Mouse (Mus musculus): Measurements from ENCODE around the gene Sf3b6. TPM values are rescaled to one million over a fixed set of nuclear protein-coding genes. Genes with fewer than 3 reads are reported as not detected.
"Not testable (repeated sequence)": the region's sequence is repeated elsewhere in the genome, so short reads cannot be mapped to it uniquely, and the experiment has no call there.

The Sf3b6 gene
- polyA plus RNA-seq (2015; fragmentation: Nextera tagmentation; extraction: Ambion mirVana) = 184 and 205 TPM in 2 replicates

DNA sequence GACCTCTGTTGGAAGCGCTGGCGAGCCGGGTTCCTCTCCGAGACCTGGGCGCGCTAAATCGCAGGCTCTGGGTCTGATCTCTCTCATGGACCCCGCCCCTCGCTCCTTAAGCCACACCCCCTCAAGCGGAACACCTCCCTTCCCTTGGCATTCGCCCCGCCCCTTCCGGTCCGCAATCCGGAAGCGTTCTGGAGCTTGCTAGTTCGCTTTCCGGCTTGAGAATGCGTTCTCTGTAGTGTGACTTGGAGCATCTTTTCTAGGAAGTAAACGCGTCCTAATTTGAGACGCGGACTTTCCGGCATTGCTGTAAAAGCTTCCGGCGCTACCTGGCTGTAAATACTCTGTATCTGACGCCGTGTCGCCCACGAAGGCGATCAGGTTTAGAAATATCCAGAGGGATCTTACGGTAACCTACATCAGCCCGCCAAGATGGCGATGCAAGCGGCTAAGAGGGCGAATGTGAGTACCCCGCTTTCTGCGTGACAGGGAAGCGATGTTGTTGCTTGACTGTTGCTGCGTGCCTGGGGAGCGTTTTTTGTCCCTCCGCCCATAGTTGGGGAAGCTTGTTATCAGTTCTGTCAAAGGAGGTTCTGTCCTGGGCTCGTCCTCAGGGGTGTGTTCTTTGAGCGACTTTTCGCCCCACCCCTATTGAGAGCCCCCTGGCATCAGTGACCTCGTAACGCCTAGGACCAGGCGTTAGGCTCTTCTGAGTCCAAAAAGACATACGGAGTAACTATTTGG lies at the start of gene Sf3b6:
Sf3b6 (plus strand) TSS at position 184 of the 741 bp plus-strand sequence.
- Histone ChIP-seq H3K4me2 (peak within 1 kb of the TSS; percentile 72), H3K36me3 (peaks cover 20% of the 10 kb centered on the region), H3K27ac (peak within 1 kb of the TSS; percentile 94), H3K27me3 (no peaks in the 10 kb centered on the region), H3K9me3 (no peaks in the 10 kb centered on the region), H3K4me3 (peak within 1 kb of the TSS; percentile 70), H3K4me1 (peaks cover 13% of the 10 kb centered on the region; the same call in 1 of the 2 replicates), H3K9ac (peak within 1 kb of the TSS; percentile 64)
- peak; percentile 94 for ATAC-seq (ENCODE audit: insufficient number of reproducible peaks, low FRiP score, low TSS enrichment, low read depth)
- WGBS = under 1% methylated on average over 48 of the region's 49 CpGs

GRCm38 (mm10) chr12:4768492-4769332 lies 48.6 kb upstream of the Sf3b6 start, which contains the start of the genes Pfn4 and Fam228b:
Gene Pfn4, plus strand, starts transcription at chr12:4769022.
Gene Fam228b, minus strand, starts transcription at chr12:4769267.
- Histone ChIP-seq H3K27ac (peak within 1 kb of the TSS; percentile 93), H3K9ac (peak within 1 kb of the TSS; percentile 87), H3K27me3 (no peaks in the 10 kb centered on the region), H3K9me3 (no peaks in the 10 kb centered on the region), H3K36me3 (no peaks in the 10 kb centered on the region), H3K4me3 (peak within 1 kb of the TSS; percentile 81), H3K4me2 (peak within 1 kb of the TSS; percentile 66), H3K4me1 (no peaks in the 10 kb centered on the region)
- 2% methylated on average over 61 of the region's 61 CpGs for WGBS
- ATAC-seq (ENCODE audit: insufficient number of reproducible peaks, low FRiP score, low TSS enrichment, low read depth) = peak; percentile 98

DNA sequence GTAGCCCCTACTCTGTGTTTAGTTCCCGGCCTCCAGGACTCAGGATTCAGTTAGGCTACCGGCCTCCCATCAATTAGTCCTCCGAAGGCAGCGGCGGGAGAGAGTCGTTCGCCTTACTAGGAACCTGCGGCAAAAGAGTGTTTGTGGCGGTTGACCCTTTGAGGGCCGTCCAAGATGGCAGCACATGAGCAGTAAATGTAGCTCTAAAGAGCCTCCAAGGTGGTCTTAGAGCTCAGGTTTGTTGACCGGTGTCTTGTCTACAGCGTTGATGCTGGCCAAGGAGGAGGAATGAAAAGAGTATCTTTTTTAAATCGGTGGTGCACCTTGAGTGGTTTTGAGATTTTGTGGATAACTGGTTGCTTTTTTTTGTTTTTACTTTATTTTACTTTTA lies 48.0 kb upstream of the Sf3b6 start:
- peak overlapping the region; percentile 93 for H3K27ac ChIP-seq
- no peaks in the 10 kb centered on the region for H3K4me1 ChIP-seq
- no peaks in the 10 kb centered on the region for H3K27me3 ChIP-seq
- peak overlapping the region; percentile 87 for H3K9ac ChIP-seq
- peak overlapping the region; percentile 81 for H3K4me3 ChIP-seq
- no peaks in the 10 kb centered on the region for H3K36me3 ChIP-seq
- ATAC-seq (ENCODE audit: insufficient number of reproducible peaks, low FRiP score, low TSS enrichment, low read depth) = no peak
- peak overlapping the region; percentile 66 for H3K4me2 ChIP-seq
- 17% methylated on average over 13 of the region's 13 CpGs for WGBS
- no peaks in the 10 kb centered on the region for H3K9me3 ChIP-seq

DNA sequence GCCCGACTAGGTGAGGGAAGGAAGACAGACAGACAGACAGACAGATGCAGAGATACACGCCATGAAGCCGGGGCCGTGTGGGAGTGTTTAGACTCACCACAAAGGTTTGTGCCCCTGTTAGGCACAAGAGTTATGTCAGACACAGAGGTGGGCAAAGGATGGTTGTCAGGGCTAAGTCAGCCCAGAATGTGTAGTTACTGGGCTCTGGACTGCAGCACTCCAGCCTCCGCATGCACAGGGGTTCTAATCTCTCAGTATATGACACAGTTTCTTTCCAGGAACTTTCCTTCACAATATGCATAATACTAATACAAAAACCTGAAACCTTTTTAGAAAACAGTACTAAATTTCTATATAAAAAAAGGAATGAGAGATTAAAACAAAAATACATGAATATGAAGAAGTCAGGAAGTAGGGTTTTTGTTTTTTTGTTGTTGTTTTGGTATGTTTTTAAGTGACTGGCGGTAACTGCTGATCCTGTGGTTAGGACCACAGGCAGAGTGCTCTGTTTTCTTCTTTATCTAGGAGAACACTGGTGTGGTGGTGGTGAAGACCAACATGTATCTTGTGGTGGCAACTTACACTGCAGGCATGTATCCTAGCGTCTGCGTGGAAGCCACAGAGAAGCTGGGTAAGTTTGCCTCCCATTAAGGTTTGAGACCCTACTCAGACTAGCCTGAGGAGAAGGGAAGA lies 42.3 kb upstream of the Sf3b6 start:
- WGBS = 86% methylated on average over 8 of the region's 8 CpGs
- no peaks in the 10 kb centered on the region for H3K27me3 ChIP-seq
- no peak overlapping the region for H3K27ac ChIP-seq
- no peak overlapping the region for H3K4me2 ChIP-seq
- no peaks in the 10 kb centered on the region for H3K9me3 ChIP-seq
- H3K4me3 ChIP-seq = no peak overlapping the region
- H3K9ac ChIP-seq = no peak overlapping the region
- ATAC-seq (ENCODE audit: insufficient number of reproducible peaks, low FRiP score, low TSS enrichment, low read depth) = no peak
- no peaks in the 10 kb centered on the region for H3K4me1 ChIP-seq
- no peaks in the 10 kb centered on the region for H3K36me3 ChIP-seq

DNA sequence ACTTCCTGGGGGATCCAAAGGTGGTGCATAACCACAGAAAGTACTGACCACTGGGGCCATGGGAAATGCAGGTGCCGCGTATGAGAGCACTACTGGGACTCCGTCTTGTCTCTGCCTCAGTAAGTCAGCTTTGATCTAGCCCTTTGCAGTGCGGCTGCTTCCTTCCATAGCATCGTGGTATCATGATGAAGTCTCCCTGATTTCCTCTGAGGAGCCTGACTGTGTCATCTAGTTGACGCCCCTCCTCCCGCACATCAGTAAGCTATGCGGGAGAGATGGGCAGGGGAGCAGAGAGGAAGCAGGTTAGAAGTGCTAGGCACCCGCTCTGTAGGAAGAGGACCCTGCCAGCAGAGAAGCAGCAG lies 41.8 kb upstream of the Sf3b6 start:
- Histone ChIP-seq H3K9ac (no peak overlapping the region), H3K36me3 (no peaks in the 10 kb centered on the region), H3K27ac (no peak overlapping the region), H3K4me3 (no peak overlapping the region), H3K9me3 (no peaks in the 10 kb centered on the region), H3K27me3 (no peaks in the 10 kb centered on the region), H3K4me1 (no peaks in the 10 kb centered on the region), H3K4me2 (no peak overlapping the region)
- ATAC-seq (ENCODE audit: insufficient number of reproducible peaks, low FRiP score, low TSS enrichment, low read depth) = no peak
- WGBS = 76% methylated on average over 9 of the region's 9 CpGs

DNA sequence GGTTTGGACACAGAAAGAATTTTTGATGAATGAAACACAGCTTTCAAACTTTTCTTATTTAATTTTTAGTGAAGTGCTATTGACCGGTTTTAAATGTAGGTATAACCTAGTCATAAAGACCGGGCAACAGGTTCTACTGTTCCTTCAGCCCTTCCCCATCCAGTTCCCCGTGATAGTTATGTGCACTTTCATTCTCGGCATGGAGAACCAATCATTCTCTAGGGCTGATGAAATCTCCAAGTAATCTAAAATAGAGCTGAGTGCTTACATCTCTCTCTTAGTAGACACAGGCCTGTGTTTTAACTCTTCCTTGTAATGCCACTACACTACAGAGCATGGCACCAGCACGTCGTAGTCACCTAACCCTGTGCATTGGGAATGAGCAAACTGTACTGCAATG lies 39.6 kb upstream of the Sf3b6 start:
- Histone ChIP-seq H3K4me1 (no peaks in the 10 kb centered on the region), H3K9ac (no peak overlapping the region), H3K4me3 (no peak overlapping the region), H3K27me3 (no peaks in the 10 kb centered on the region), H3K36me3 (no peaks in the 10 kb centered on the region), H3K9me3 (no peaks in the 10 kb centered on the region), H3K27ac (no peak overlapping the region), H3K4me2 (no peak overlapping the region)
- 82% methylated on average over 6 of the region's 6 CpGs for WGBS
- ATAC-seq (ENCODE audit: insufficient number of reproducible peaks, low FRiP score, low TSS enrichment, low read depth) = no peak

GRCm38 (mm10) chr12:4780245-4780644 lies 37.1 kb upstream of the Sf3b6 start:
- Histone ChIP-seq H3K9ac (no peak overlapping the region), H3K36me3 (no peaks in the 10 kb centered on the region), H3K27ac (no peak overlapping the region), H3K4me1 (no peaks in the 10 kb centered on the region), H3K9me3 (no peaks in the 10 kb centered on the region), H3K4me3 (no peak overlapping the region), H3K27me3 (no peaks in the 10 kb centered on the region), H3K4me2 (no peak overlapping the region)
- 60% methylated on average over 2 of the region's 2 CpGs for WGBS
- ATAC-seq (ENCODE audit: insufficient number of reproducible peaks, low FRiP score, low TSS enrichment, low read depth) = no peak

- H3K9me3 ChIP-seq = no peaks in the 10 kb centered on the region
- no peaks in the 10 kb centered on the region for H3K27me3 ChIP-seq
- no peak overlapping the region for H3K4me2 ChIP-seq
- H3K27ac ChIP-seq = no peak overlapping the region
- WGBS = 80% methylated on average over 1 of the region's 1 CpGs
- H3K4me3 ChIP-seq = no peak overlapping the region
- H3K4me1 ChIP-seq = no peaks in the 10 kb centered on the region
- ATAC-seq (ENCODE audit: insufficient number of reproducible peaks, low FRiP score, low TSS enrichment, low read depth) = no peak
- H3K36me3 ChIP-seq = no peaks in the 10 kb centered on the region
- no peak overlapping the region for H3K9ac ChIP-seq
Observed at GRCm38 (mm10) chr12:4781270-4781669, 36.1 kb upstream of the Sf3b6 start.

DNA sequence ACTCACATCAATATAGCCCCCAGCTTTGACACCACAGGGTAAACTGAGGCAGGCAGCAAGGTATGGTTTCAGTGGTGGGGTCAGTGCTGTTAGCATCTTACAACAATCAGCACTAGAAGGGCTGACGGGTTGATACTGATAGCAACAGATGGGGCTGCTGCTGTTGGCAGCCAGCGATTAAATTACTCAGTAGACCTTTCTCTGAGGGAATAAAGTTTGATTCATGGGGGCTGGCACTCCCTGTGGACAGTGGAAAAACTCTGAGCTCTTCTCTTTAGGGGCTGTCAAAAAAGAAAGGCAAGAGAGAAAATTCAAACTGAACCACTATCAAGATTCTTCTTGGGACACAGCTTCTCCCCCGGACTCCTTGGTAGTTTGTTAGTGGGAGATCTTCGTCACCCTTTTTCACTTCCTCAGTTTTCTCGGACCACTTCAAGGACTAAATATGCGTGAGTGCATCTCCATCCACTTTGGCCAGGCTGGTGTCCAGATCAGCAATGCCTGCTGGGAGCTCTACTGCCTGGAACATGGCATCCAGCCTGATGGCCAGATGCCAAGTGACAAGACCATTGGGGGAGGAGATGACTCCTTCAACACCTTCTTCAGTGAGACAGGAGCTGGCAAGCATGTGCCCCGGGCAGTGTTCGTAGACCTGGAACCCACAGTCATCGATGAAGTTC lies 35.5 kb upstream of the Sf3b6 start:
- not testable (repeated sequence) for ATAC-seq (ENCODE audit: insufficient number of reproducible peaks, low FRiP score, low TSS enrichment, low read depth); H3K27ac ChIP-seq; H3K4me1 ChIP-seq; H3K9ac ChIP-seq; H3K36me3 ChIP-seq; H3K27me3 ChIP-seq; H3K4me3 ChIP-seq; H3K9me3 ChIP-seq; H3K4me2 ChIP-seq
- WGBS = 90% methylated on average over 9 of the region's 9 CpGs

DNA sequence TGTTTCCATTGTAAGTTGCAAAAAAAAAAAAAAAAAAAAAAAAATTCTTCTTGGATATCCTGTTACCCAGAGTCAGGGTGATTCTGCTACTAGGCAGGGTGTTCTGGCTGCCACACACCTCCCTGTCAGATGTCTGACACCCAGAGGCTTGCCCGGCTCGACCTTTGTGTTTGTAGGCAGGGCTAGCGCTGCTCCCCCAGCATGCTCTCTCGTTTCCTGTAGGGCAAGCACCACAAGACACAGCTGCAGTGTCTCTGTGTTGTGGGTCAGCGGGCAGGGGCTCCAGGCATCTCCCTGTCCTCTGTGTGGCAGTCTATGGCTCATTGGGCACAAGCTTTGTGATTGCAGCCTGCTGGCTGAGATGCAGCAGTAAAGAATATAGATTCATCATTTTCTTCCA lies 33.7 kb upstream of the Sf3b6 start:
- ATAC-seq (ENCODE audit: insufficient number of reproducible peaks, low FRiP score, low TSS enrichment, low read depth) = no peak
- H3K9me3 ChIP-seq = no peaks in the 10 kb centered on the region
- H3K4me1 ChIP-seq = no peaks in the 10 kb centered on the region
- H3K4me2 ChIP-seq = no peak overlapping the region
- no peak overlapping the region for H3K4me3 ChIP-seq
- H3K9ac ChIP-seq = no peak overlapping the region
- no peaks in the 10 kb centered on the region for H3K36me3 ChIP-seq
- H3K27ac ChIP-seq = no peak overlapping the region
- H3K27me3 ChIP-seq = no peaks in the 10 kb centered on the region
- WGBS = 66% methylated on average over 5 of the region's 5 CpGs

DNA sequence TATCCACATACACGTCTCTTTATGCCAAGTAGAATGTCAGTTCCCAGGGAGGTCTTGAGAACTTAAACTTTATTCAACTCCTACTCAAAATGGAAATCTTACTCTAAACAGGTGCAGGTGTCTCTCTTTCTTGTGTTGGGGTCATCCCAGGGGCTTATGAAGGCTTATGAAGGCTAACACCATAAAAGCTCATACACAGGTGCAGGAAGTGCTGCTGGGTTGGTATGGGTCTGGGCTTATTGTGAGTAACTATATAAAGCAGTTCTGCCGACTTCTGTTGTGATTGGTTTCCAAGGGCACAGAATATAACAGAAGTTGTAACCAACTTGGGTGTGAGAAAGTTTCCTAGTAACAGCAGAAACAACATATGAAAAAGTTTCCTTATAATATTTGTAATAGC lies 32.9 kb upstream of the Sf3b6 start:
- Histone ChIP-seq H3K36me3 (no peaks in the 10 kb centered on the region), H3K27ac (no peak overlapping the region), H3K4me1 (no peaks in the 10 kb centered on the region), H3K9ac (no peak overlapping the region), H3K4me3 (no peak overlapping the region), H3K9me3 (no peaks in the 10 kb centered on the region), H3K4me2 (no peak overlapping the region), H3K27me3 (no peaks in the 10 kb centered on the region)
- ATAC-seq (ENCODE audit: insufficient number of reproducible peaks, low FRiP score, low TSS enrichment, low read depth) = no peak
- 72% methylated on average over 2 of the region's 2 CpGs for WGBS
